Mouse (Mus musculus) brain, embryonic 14.5 days (tissue): ENCODE measurements around the gene Csmd2.

Source experiments
- CTCF ChIP-seq: fragments of 200-500 bp; IDR thresholded peaks from 2 replicates; pipeline ENCODE4 v1.5.1; 2012; ENCODE audit warnings: inconsistent platforms, mild to moderate bottlenecking, moderate library complexity, borderline replicate concordance; ENCODE audit not compliant: insufficient read depth, insufficient read length; ENCODE audit errors: extremely low read depth
- POLR2A ChIP-seq: fragments of 200-500 bp; IDR thresholded peaks from 2 replicates; pipeline ENCODE4 v1.6.1; 2012; ENCODE audit warnings: mild to moderate bottlenecking, inconsistent platforms, borderline replicate concordance; ENCODE audit not compliant: poor library complexity, insufficient read depth, insufficient read length, severe bottlenecking; ENCODE audit errors: extremely low read depth

- TF ChIP-seq CTCF: peak; percentile 53; the same call in 1 of the 2 replicates
- no peak for TF ChIP-seq POLR2A
These were observed 17.6 kb upstream of the Csmd2 start for GRCm38 (mm10) chr4:127970018-127970421.
